Mouse (Mus musculus): ENCODE results near the gene Fam228b. TPM values are rescaled to one million over a fixed set of nuclear protein-coding genes. Genes with fewer than 3 reads are reported as not detected.
"Not testable (repeated sequence)": the region's sequence is repeated elsewhere in the genome, so short reads cannot be mapped to it uniquely, and the experiment has no call there.

The Fam228b gene
- polyA plus RNA-seq, 1 experiment from 2014 or later, result 5.2 TPM

- not testable (repeated sequence) for H3K36me3 ChIP-seq; H3K27ac ChIP-seq; H3K9me3 ChIP-seq (replicated peaks); H3K4me1 ChIP-seq; H3K9ac ChIP-seq; ATAC-seq (ENCODE audit: low FRiP score); H3K4me2 ChIP-seq (replicated peaks); H3K4me3 ChIP-seq; H3K27me3 ChIP-seq
- 95% methylated on average over 9 of the region's 9 CpGs for WGBS
These were observed 12.8 kb upstream of the Fam228b start for GRCm38 (mm10) chr12:4781725-4782404.

- Histone ChIP-seq H3K36me3 (no peaks in the 10 kb centered on the region), H3K27me3 (no peaks in the 10 kb centered on the region), H3K9me3 (replicated peaks) (no peaks in the 10 kb centered on the region), H3K4me3 (no peak overlapping the region), H3K9ac (no peak overlapping the region), H3K4me1 (no peaks in the 10 kb centered on the region), H3K27ac (no peak overlapping the region), H3K4me2 (replicated peaks) (no peak overlapping the region)
- no peak for ATAC-seq (ENCODE audit: low FRiP score)
- 85% methylated on average over 1 of the region's 1 CpGs for WGBS
These were observed 12.2 kb upstream of the Fam228b start for GRCm38 (mm10) chr12:4781270-4781669.

GRCm38 (mm10) chr12:4780245-4780644 is 11.2 kb upstream of the Fam228b start:
- Histone ChIP-seq H3K27ac (no peak overlapping the region), H3K4me1 (no peaks in the 10 kb centered on the region), H3K4me2 (replicated peaks) (no peak overlapping the region), H3K36me3 (no peaks in the 10 kb centered on the region), H3K9me3 (replicated peaks) (no peaks in the 10 kb centered on the region), H3K4me3 (no peak overlapping the region), H3K27me3 (no peaks in the 10 kb centered on the region), H3K9ac (no peak overlapping the region)
- 74% methylated on average over 2 of the region's 2 CpGs for WGBS
- no peak for ATAC-seq (ENCODE audit: low FRiP score)

GRCm38 (mm10) chr12:4777734-4778133 is 8.7 kb upstream of the Fam228b start:
- ATAC-seq (ENCODE audit: low FRiP score), result no peak

GRCm38 (mm10) chr12:4775588-4775949 is 6.5 kb upstream of the Fam228b start:
- Histone ChIP-seq H3K36me3 (no peaks in the 10 kb centered on the region), H3K9ac (no peak overlapping the region), H3K4me2 (replicated peaks) (no peak overlapping the region), H3K9me3 (replicated peaks) (no peaks in the 10 kb centered on the region), H3K27ac (no peak overlapping the region), H3K27me3 (no peaks in the 10 kb centered on the region), H3K4me3 (no peak overlapping the region), H3K4me1 (no peaks in the 10 kb centered on the region)
- ATAC-seq (ENCODE audit: low FRiP score), result no peak
- WGBS, result 79% methylated on average over 9 of the region's 9 CpGs

More at GRCm38 (mm10) chr12:4777734-4778133, 8.7 kb upstream of the Fam228b start:
- H3K9ac ChIP-seq, result no peak overlapping the region
- no peaks in the 10 kb centered on the region for H3K27me3 ChIP-seq
- H3K27ac ChIP-seq, result no peak overlapping the region
- no peaks in the 10 kb centered on the region for H3K36me3 ChIP-seq
- no peaks in the 10 kb centered on the region for H3K4me1 ChIP-seq
- H3K4me3 ChIP-seq, result no peak overlapping the region
- no peaks in the 10 kb centered on the region for H3K9me3 ChIP-seq (replicated peaks)
- no peak overlapping the region for H3K4me2 ChIP-seq (replicated peaks)
- 91% methylated on average over 6 of the region's 6 CpGs for WGBS

- 94% methylated on average over 8 of the region's 8 CpGs for WGBS
- no peaks in the 10 kb centered on the region for H3K4me1 ChIP-seq
- H3K9me3 ChIP-seq (replicated peaks), result no peaks in the 10 kb centered on the region
- H3K4me2 ChIP-seq (replicated peaks), result no peak overlapping the region
- no peak overlapping the region for H3K27ac ChIP-seq
- no peak for ATAC-seq (ENCODE audit: low FRiP score)
- no peaks in the 10 kb centered on the region for H3K27me3 ChIP-seq
- H3K4me3 ChIP-seq, result no peak overlapping the region
- H3K9ac ChIP-seq, result no peak overlapping the region
- no peaks in the 10 kb centered on the region for H3K36me3 ChIP-seq
These were observed 6.0 kb upstream of the Fam228b start for GRCm38 (mm10) chr12:4774895-4775587.

- H3K27me3 ChIP-seq, result no peaks in the 10 kb centered on the region
- no peaks in the 10 kb centered on the region for H3K36me3 ChIP-seq
- peak; percentile 44 for ATAC-seq (ENCODE audit: low FRiP score)
- WGBS, result 20% methylated on average over 13 of the region's 13 CpGs
- peak overlapping the region; percentile 66 for H3K4me2 ChIP-seq (replicated peaks)
- peak overlapping the region; percentile 94 for H3K27ac ChIP-seq
- H3K9me3 ChIP-seq (replicated peaks), result no peaks in the 10 kb centered on the region
- peak overlapping the region; percentile 68 for H3K4me3 ChIP-seq
- H3K9ac ChIP-seq, result peak overlapping the region; percentile 78
- H3K4me1 ChIP-seq, result peaks cover 3% of the 10 kb centered on the region
These were observed 261 bp upstream of the Fam228b start for GRCm38 (mm10) chr12:4769333-4769723.

GRCm38 (mm10) chr12:4757060-4757459 is 12.0 kb downstream of the Fam228b start:
- H3K27me3 ChIP-seq, result no peaks in the 10 kb centered on the region
- no peaks in the 10 kb centered on the region for H3K9me3 ChIP-seq (replicated peaks)
- no peak overlapping the region for H3K4me2 ChIP-seq (replicated peaks)
- no peaks in the 10 kb centered on the region for H3K36me3 ChIP-seq
- no peak overlapping the region for H3K9ac ChIP-seq
- H3K27ac ChIP-seq, result no peak overlapping the region
- 93% methylated on average over 1 of the region's 1 CpGs for WGBS
- no peaks in the 10 kb centered on the region for H3K4me1 ChIP-seq
- no peak overlapping the region for H3K4me3 ChIP-seq
- no peak for ATAC-seq (ENCODE audit: low FRiP score)

- H3K36me3 ChIP-seq; H3K27ac ChIP-seq; H3K4me2 ChIP-seq (replicated peaks); H3K4me1 ChIP-seq; H3K4me3 ChIP-seq; ATAC-seq (ENCODE audit: low FRiP score); H3K27me3 ChIP-seq; H3K9ac ChIP-seq; H3K9me3 ChIP-seq (replicated peaks): not testable (repeated sequence)
- 91% methylated on average over 4 of the region's 4 CpGs for WGBS
These were observed 14.6 kb downstream of the Fam228b start for GRCm38 (mm10) chr12:4754451-4754850.

- H3K9me3 ChIP-seq (replicated peaks), result no peaks in the 10 kb centered on the region
- H3K36me3 ChIP-seq, result no peaks in the 10 kb centered on the region
- H3K4me3 ChIP-seq, result no peak overlapping the region
- no peak overlapping the region for H3K27ac ChIP-seq
- H3K4me1 ChIP-seq, result no peaks in the 10 kb centered on the region
- no peaks in the 10 kb centered on the region for H3K27me3 ChIP-seq
- no peak overlapping the region for H3K4me2 ChIP-seq (replicated peaks)
- 90% methylated on average over 10 of the region's 10 CpGs for WGBS
- no peak for ATAC-seq (ENCODE audit: low FRiP score)
- no peak overlapping the region for H3K9ac ChIP-seq
These were observed 24.6 kb downstream of the Fam228b start for GRCm38 (mm10) chr12:4744486-4744885.

- H3K4me2 ChIP-seq (replicated peaks), result no peak overlapping the region
- H3K36me3 ChIP-seq, result no peaks in the 10 kb centered on the region
- H3K4me3 ChIP-seq, result no peak overlapping the region
- ATAC-seq (ENCODE audit: low FRiP score), result no peak
- H3K9ac ChIP-seq, result no peak overlapping the region
- H3K4me1 ChIP-seq, result no peaks in the 10 kb centered on the region
- WGBS, result 86% methylated on average over 3 of the region's 3 CpGs
- H3K9me3 ChIP-seq (replicated peaks), result no peaks in the 10 kb centered on the region
- no peaks in the 10 kb centered on the region for H3K27me3 ChIP-seq
- H3K27ac ChIP-seq, result no peak overlapping the region
These were observed 26.9 kb downstream of the Fam228b start for GRCm38 (mm10) chr12:4742183-4742582.

- H3K9ac ChIP-seq, result no peak overlapping the region
- no peak overlapping the region for H3K4me2 ChIP-seq (replicated peaks)
- no peaks in the 10 kb centered on the region for H3K27me3 ChIP-seq
- H3K36me3 ChIP-seq, result no peaks in the 10 kb centered on the region
- ATAC-seq (ENCODE audit: low FRiP score), result no peak
- no peak overlapping the region for H3K27ac ChIP-seq
- 78% methylated on average over 7 of the region's 7 CpGs for WGBS
- no peaks in the 10 kb centered on the region for H3K9me3 ChIP-seq (replicated peaks)
- H3K4me1 ChIP-seq, result no peaks in the 10 kb centered on the region
- H3K4me3 ChIP-seq, result no peak overlapping the region
These were observed 28.2 kb downstream of the Fam228b start for GRCm38 (mm10) chr12:4740823-4741222.

GRCm38 (mm10) chr12:4738031-4738576 is 31.0 kb downstream of the Fam228b start, which contains the start of gene Fam228a:
TSS of gene Fam228a (minus strand) at chr12:4738430.
- H3K27me3 ChIP-seq, result no peaks in the 10 kb centered on the region
- H3K9ac ChIP-seq, result no peak within 1 kb of the TSS
- H3K4me1 ChIP-seq, result no peaks in the 10 kb centered on the region
- no peak for ATAC-seq (ENCODE audit: low FRiP score)
- H3K9me3 ChIP-seq (replicated peaks), result no peaks in the 10 kb centered on the region
- WGBS, result 86% methylated on average over 18 of the region's 18 CpGs
- H3K36me3 ChIP-seq, result no peaks in the 10 kb centered on the region
- no peak within 1 kb of the TSS for H3K4me2 ChIP-seq (replicated peaks)
- no peak within 1 kb of the TSS for H3K27ac ChIP-seq
- H3K4me3 ChIP-seq, result no peak within 1 kb of the TSS
